Mouse (Mus musculus) C2C12 (cell line): ENCODE measurements around the gene Serinc4. TPM values are rescaled to one million over a fixed set of nuclear protein-coding genes. Genes with fewer than 3 reads are reported as not detected.

Experiments
- H3K27me3 ChIP-seq: one replicate; pipeline ENCODE4 v1.6.1; 2011; ENCODE audit not compliant: control insufficient read depth, insufficient read depth, insufficient read length
- H3K36me3 ChIP-seq: one replicate; pipeline ENCODE4 v1.6.1; 2011; ENCODE audit not compliant: control insufficient read depth, insufficient read depth
- H3K4me3 ChIP-seq: one replicate; pipeline ENCODE4 v1.5.1; 2011; ENCODE audit warnings: mild to moderate bottlenecking, control low read depth; ENCODE audit not compliant: poor library complexity, insufficient read depth, severe bottlenecking
- H3K79me2 ChIP-seq: one replicate; pipeline ENCODE4 v1.6.1; 2011; ENCODE audit not compliant: control insufficient read depth, insufficient read depth
- H3K79me3 ChIP-seq: one replicate; pipeline ENCODE4 v1.6.1; 2011; ENCODE audit warnings: low read depth, control low read depth
- H3ac ChIP-seq: one replicate; pipeline ENCODE3; 2011; ENCODE audit warnings: low read depth; ENCODE audit not compliant: control insufficient read depth, insufficient read length
- CEBPB ChIP-seq: IDR thresholded peaks from one replicate; pipeline ENCODE4 v1.6.1; 2011; ENCODE audit warnings: low read depth, mild to moderate bottlenecking, control low read depth, moderate library complexity
- CTCF ChIP-seq: IDR thresholded peaks from one replicate; pipeline ENCODE4 v1.5.1; 2011; ENCODE audit not compliant: control insufficient read depth, insufficient read depth, insufficient read length
- FOSL1 ChIP-seq: IDR thresholded peaks from one replicate; pipeline ENCODE4 v1.8.0; 2011; ENCODE audit warnings: mild to moderate bottlenecking, low read length; ENCODE audit not compliant: poor library complexity, insufficient read depth, severe bottlenecking
- MAX ChIP-seq: IDR thresholded peaks from one replicate; pipeline ENCODE4 v1.6.1; 2011; ENCODE audit warnings: mild to moderate bottlenecking, control low read depth
- MYOD1 ChIP-seq: IDR thresholded peaks from one replicate; pipeline ENCODE4 v1.6.1; 2011; ENCODE audit warnings: low read depth; ENCODE audit not compliant: control insufficient read depth, insufficient read length
- MYOG ChIP-seq: IDR thresholded peaks from one replicate; pipeline ENCODE4 v1.6.1; 2011; ENCODE audit not compliant: control insufficient read depth, insufficient read length; ENCODE audit errors: extremely low read depth
- USF1 ChIP-seq: IDR thresholded peaks from one replicate; pipeline ENCODE4 v1.6.1; 2011; ENCODE audit warnings: low read depth, mild to moderate bottlenecking, control low read depth, moderate library complexity
- microRNA-seq: library from miRNA; unstranded; fragments of <30 nt; microRNA quantifications from one replicate; pipeline ENCODE4, GENCODE M21; 2019; ENCODE audit warnings: borderline microRNAs expressed
- polyA plus RNA-seq: library from polyadenylated mRNA; unstranded; fragments of >200 nt; fragmentation: generic; extraction: Trizol; gene quantifications from one replicate; pipeline ENCODE4 v1.2.1, GENCODE M21; 2012; ENCODE audit warnings: missing spikeins

Serinc4 gene
- polyA plus RNA-seq, 1 experiment: 0.20 TPM

DNA sequence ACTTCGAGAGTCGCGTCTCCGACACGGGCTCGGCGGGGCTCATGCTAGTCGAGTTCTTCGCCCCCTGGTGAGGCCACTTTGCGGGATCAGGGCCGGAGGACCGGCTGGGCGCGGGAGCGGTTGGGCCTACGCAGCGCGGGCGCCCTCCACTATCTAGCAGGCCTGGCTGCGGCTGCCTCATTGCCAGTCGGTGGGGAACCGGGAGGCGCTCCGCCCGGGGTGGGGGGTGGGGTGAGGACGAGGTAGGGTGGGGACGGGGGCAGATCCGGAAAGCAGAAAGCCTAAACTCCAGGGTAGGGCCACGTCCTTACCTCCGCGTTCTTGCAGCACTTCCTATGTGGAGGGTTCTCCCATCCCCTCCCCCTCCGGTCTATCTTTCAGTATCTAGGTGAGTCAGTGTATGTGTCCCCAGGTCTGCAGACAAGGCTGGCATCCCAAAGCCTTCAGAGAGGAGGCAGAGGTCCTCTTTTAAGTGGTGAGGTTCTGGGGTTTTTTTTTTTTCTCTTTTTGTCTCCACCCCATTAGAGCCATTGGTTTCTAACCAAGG lies 42.4 kb downstream of the Serinc4 start:
- TF ChIP-seq MYOD1 (no peak), FOSL1 (no peak), CEBPB (no peak), MAX (no peak), CTCF (no peak), MYOG (no peak), USF1 (no peak)
- H3K79me3 ChIP-seq: peaks cover 53% of the 10 kb centered on the region
- peak overlapping the region; percentile 99 for H3ac ChIP-seq
- H3K4me3 ChIP-seq: peak overlapping the region; percentile 95
- H3K36me3 ChIP-seq: peaks cover 43% of the 10 kb centered on the region
- peaks cover 68% of the 10 kb centered on the region for H3K79me2 ChIP-seq
- no peaks in the 10 kb centered on the region for H3K27me3 ChIP-seq

DNA sequence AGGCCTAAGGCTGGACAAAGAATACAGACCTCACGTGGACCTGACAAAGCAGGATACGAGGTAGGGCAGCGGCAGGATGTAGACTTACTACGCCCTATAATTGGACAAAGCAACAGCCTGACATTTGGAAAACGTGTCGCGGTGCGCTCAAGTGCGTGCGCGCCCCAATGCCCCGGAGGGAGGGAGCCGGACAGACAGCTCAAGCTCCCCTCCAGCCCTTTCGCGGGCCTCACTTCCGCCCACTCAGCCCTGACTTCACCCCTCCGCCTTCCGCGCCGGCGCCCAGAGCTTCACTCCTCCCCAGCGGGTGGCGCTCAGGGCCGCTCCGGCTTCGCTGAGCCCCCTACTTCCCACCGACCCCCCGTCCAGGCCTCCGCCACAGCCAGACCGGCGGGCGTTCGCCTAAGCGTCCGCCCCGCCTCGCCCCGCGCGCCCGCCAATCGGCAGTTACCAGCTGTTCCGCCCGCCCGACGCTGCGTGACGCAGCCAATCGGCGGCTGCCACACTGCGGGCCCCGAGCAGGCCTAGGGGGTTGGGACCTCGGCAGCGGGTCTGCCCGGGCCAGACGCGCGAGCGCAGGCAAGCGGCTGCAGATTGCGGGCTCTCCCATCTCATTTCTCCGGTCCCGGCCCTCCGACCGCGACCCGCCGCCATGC lies 43.1 kb downstream of the Serinc4 start, which contains the start of the genes Pdia3 and Catsper2:
TSS of gene Pdia3 (plus strand) at position 389 of the 656 bp plus-strand sequence.
TSS of gene Catsper2 (minus strand) at position 406 of the 656 bp plus-strand sequence.
- TF ChIP-seq CTCF (peak; percentile 49), FOSL1 (no peak), MYOD1 (no peak), MAX (peak; percentile 78), CEBPB (no peak), MYOG (no peak), USF1 (no peak)
- Histone ChIP-seq H3K79me2 (peaks cover 61% of the 10 kb centered on the region), H3K36me3 (peaks cover 36% of the 10 kb centered on the region), H3K79me3 (peaks cover 46% of the 10 kb centered on the region), H3K27me3 (no peaks in the 10 kb centered on the region), H3ac (peak within 1 kb of the TSS; percentile 99), H3K4me3 (peak within 1 kb of the TSS; percentile 95)

DNA sequence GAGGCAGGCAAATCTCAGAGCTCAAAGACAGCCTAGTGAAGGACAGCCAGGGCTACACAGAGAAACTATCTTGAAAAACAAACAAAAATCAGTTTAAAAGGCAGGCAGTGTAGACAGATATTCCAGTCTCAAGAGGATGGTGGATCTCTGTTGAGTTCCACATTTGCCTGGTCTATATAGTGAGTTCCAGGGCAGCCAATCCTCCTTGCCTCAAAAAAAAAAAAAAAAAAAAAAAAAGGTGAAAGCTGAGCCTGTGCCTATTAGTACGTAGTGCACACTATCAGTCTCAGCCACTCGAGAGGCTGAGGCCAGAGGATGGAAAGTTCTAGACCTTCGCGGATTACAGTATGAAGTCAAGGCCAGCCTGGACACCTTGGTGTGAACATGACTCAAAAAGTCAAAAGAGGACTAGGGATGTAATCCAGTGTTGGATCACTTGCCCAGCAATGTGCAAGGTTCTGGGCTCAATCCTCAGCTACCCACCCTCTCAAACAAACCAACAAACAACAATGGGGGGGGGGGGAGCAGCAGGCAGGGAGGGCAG lies 43.7 kb downstream of the Serinc4 start:
- no peak for TF ChIP-seq MYOG
- no peak for TF ChIP-seq MYOD1
- no peak for TF ChIP-seq CTCF
- TF ChIP-seq CEBPB: no peak
- TF ChIP-seq FOSL1: no peak
- no peak for TF ChIP-seq USF1
- TF ChIP-seq MAX: no peak
- H3K27me3 ChIP-seq: no peaks in the 10 kb centered on the region
- H3K4me3 ChIP-seq: peak overlapping the region; percentile 95
- H3K79me2 ChIP-seq: peaks cover 55% of the 10 kb centered on the region
- peaks cover 40% of the 10 kb centered on the region for H3K79me3 ChIP-seq
- H3K36me3 ChIP-seq: peaks cover 30% of the 10 kb centered on the region
- peak overlapping the region; percentile 60 for H3ac ChIP-seq

DNA sequence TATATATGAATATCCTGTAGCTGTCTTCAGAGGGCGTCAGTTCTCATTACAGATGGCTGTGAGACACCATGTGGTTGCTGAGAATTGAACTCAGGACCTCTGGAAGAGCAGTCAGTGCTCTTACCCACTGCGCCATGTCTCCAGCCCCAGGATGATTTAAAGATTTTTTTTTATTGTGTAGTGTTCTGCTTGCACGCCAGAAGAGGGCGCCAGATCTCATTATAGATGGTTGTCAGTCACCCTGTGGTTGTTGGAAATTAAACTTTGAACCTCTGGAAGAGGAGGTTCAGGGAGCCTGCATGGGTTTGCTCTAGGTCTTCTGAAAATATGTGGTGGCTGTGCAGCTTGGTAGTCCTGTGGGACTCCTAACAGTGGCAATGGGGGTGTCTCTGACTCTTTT lies 48.4 kb downstream of the Serinc4 start:
- Histone ChIP-seq H3K4me3 (no peak overlapping the region), H3ac (no peak overlapping the region), H3K79me2 (peaks cover 13% of the 10 kb centered on the region), H3K79me3 (no peaks in the 10 kb centered on the region), H3K36me3 (no peaks in the 10 kb centered on the region), H3K27me3 (no peaks in the 10 kb centered on the region)
- no peak for TF ChIP-seq CEBPB
- TF ChIP-seq CTCF: peak; percentile 4

DNA sequence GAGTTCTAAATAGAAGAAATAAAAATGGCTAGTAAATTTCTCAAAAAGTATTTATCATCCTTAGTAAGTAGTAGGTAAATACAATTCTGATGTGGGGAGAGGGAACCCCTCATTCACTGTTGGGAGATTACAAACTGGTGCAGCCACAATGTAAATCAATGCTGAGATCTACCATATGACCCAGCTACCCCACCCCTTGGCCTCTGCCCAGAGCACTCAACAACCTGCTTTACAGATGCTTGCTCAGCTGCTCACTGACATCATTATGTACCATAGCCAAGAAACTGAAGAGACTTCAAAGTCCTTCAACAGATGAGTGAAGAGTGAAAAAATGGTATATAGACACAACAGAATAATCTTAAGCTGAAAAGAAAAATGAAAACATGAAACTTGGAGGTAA lies 53.3 kb downstream of the Serinc4 start:
- Histone ChIP-seq H3K36me3 (no peaks in the 10 kb centered on the region), H3K79me3 (no peaks in the 10 kb centered on the region), H3K27me3 (no peaks in the 10 kb centered on the region), H3K79me2 (no peaks in the 10 kb centered on the region), H3K4me3 (no peak overlapping the region), H3ac (no peak overlapping the region)
- peak; percentile 21 for TF ChIP-seq MYOD1
- TF ChIP-seq USF1: no peak

DNA sequence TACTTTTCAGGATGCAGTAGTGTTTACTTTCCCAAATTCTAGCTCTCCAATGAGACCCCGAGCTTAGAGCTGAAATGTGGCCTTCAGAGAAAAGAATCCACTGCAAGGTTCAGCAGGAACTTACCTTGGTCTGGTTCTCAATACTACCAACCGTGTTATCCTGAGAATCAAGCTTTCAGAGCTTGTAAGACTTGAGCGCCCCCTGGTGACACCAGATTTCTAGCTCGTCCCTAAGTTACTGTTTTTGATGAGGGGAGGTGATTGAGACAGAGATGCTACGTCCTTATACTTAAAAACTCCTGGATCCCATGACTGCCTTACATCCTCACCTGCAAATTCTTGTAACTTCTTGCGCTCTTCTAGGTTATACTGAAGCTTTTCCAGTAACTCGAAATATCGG lies 60.0 kb downstream of the Serinc4 start:
- Histone ChIP-seq H3K79me2 (no peaks in the 10 kb centered on the region), H3K36me3 (no peaks in the 10 kb centered on the region), H3K27me3 (no peaks in the 10 kb centered on the region), H3K4me3 (no peak overlapping the region), H3ac (no peak overlapping the region), H3K79me3 (no peaks in the 10 kb centered on the region)
- TF ChIP-seq CEBPB (no peak), MYOD1 (no peak), USF1 (no peak), FOSL1 (no peak), MAX (no peak), MYOG (no peak), CTCF (no peak)

Small RNA genes lying within 50 kb of the gene (microRNA-seq; reads per million reads assigned to microRNA genes)
- gene Gm22953: not detected

Other genes starting within 250 kb of the Serinc4 start
- 13.3 TPM for gene Trp53bp1, start 185.4 kb downstream of the Serinc4 start, polyA plus RNA-seq
- gene Map1a, start 167.2 kb downstream of the Serinc4 start, polyA plus RNA-seq: 23.9 TPM
- gene Ppip5k1, start 101.4 kb downstream of the Serinc4 start, polyA plus RNA-seq: 5.8 TPM
- gene Ckmt1, start 99.1 kb downstream of the Serinc4 start, polyA plus RNA-seq: 0.23 TPM
- not detected for gene Strc, start 69.6 kb downstream of the Serinc4 start, polyA plus RNA-seq
- gene Pdia3, start 43.0 kb downstream of the Serinc4 start, polyA plus RNA-seq: 214 TPM
- 0.92 TPM for gene Catsper2, start 43.0 kb downstream of the Serinc4 start, polyA plus RNA-seq
- gene Ell3, start 12.5 kb downstream of the Serinc4 start, polyA plus RNA-seq: 0.16 TPM
- gene Serf2, start 7.6 kb downstream of the Serinc4 start, polyA plus RNA-seq: 714 TPM
- gene Hypk, start 3.5 kb downstream of the Serinc4 start, polyA plus RNA-seq: 11.8 TPM
- 8.8 TPM for gene Mfap1b, start 17.3 kb upstream of the Serinc4 start, polyA plus RNA-seq
- 6.3 TPM for gene Mfap1a, start 49.9 kb upstream of the Serinc4 start, polyA plus RNA-seq
- gene Wdr76, start 49.9 kb upstream of the Serinc4 start, polyA plus RNA-seq: 4.8 TPM